Mouse (Mus musculus): ENCODE data around the gene Bloc1s5. TPM values are rescaled to one million over a fixed set of nuclear protein-coding genes. Genes with fewer than 3 reads are reported as not detected.

The Bloc1s5 gene
- polyA plus RNA-seq, 1 experiment, result 7.6 TPM

- no peak for DNase-seq
- WGBS, result 94% methylated on average over 1 of the region's 1 CpGs
- H3K27me3 ChIP-seq (replicated peaks; ENCODE audit: control insufficient read depth, insufficient read depth, low read length), result no peaks in the 10 kb centered on the region
Measured at GRCm38 (mm10) chr13:38573281-38573680, 61.6 kb downstream of the Bloc1s5 start.

DNA sequence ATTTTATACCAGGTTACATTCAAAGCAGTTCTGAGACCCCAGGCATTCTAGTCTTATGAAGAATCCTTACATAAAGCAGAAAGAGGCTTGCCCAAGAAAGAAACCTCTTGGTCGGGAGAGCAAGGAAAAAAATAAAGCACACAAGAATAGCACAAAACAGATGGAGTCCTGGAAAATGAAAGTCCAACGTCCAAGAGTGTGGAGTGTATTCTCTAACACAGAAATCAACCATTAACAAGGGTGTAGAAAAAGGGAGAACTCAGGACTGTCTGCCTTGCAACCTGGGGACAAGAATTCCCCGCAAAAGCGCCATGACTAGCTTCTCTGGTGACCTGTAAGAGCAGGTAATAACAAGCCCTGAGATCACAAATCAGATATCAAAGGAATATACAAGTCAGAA is 69.7 kb downstream of the Bloc1s5 start:
- peak; percentile 77 for DNase-seq
- Histone ChIP-seq H3K4me3 (ENCODE audit: insufficient read depth, low read depth, low read length) (no peak overlapping the region), H3K27ac (ENCODE audit: insufficient read depth, low read depth, low read length) (peak overlapping the region; percentile 12; the same call in 1 of the 2 replicates), H3K27me3 (replicated peaks; ENCODE audit: control insufficient read depth, insufficient read depth, low read length) (no peaks in the 10 kb centered on the region; the same call in 1 of the 2 replicates), H3K4me1 (ENCODE audit: control insufficient read depth, insufficient read depth, low read length) (peaks cover 4% of the 10 kb centered on the region; the same call in 1 of the 2 replicates), H3K36me3 (ENCODE audit: control insufficient read depth, insufficient read depth, low read length) (no peaks in the 10 kb centered on the region)
- TF ChIP-seq CTCF (conservative IDR thresholded peaks at IDR 0.05; ENCODE audit: insufficient read depth, insufficient read length, low read depth, low read length) (no peak), POLR2A (IDR thresholded peaks at IDR 0.05; ENCODE audit: low read depth, low read length) (no peak)
- 49% methylated on average over 4 of the region's 4 CpGs for WGBS

More at GRCm38 (mm10) chr13:38573281-38573680, 61.6 kb downstream of the Bloc1s5 start:
- Histone ChIP-seq H3K27ac (ENCODE audit: insufficient read depth, low read depth, low read length) (no peak overlapping the region), H3K4me1 (ENCODE audit: control insufficient read depth, insufficient read depth, low read length) (no peaks in the 10 kb centered on the region), H3K36me3 (ENCODE audit: control insufficient read depth, insufficient read depth, low read length) (no peaks in the 10 kb centered on the region), H3K4me3 (ENCODE audit: insufficient read depth, low read depth, low read length) (no peak overlapping the region)
- TF ChIP-seq POLR2A (IDR thresholded peaks at IDR 0.05; ENCODE audit: low read depth, low read length), result no peak
- no peak for TF ChIP-seq CTCF (conservative IDR thresholded peaks at IDR 0.05; ENCODE audit: insufficient read depth, insufficient read length, low read depth, low read length)

DNA sequence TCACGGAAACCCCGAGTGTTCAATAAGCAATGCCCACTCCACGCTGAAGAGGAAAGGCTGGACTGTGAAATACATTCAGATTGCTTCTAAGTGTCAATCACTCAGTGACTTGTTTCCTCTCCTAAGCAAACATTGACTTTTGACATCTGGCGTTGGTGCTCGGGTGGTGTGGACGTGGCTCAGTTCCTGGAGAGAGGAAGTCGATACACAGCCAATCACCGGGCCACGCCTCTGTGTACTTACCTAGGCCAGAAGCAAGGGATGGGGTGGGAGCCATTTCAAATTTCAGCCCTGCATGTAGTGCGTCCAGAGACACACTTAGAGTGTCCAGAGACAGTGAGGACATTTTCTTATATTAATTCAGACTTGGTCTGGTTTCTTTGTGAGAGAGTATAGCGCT is 80.3 kb downstream of the Bloc1s5 start:
- no peaks in the 10 kb centered on the region for H3K4me1 ChIP-seq (ENCODE audit: control insufficient read depth, insufficient read depth, low read length)
- WGBS, result 58% methylated on average over 11 of the region's 11 CpGs
- no peak for DNase-seq
- no peak for TF ChIP-seq POLR2A (IDR thresholded peaks at IDR 0.05; ENCODE audit: low read depth, low read length)
- TF ChIP-seq CTCF (conservative IDR thresholded peaks at IDR 0.05; ENCODE audit: insufficient read depth, insufficient read length, low read depth, low read length), result no peak
- no peaks in the 10 kb centered on the region for H3K27me3 ChIP-seq (replicated peaks; ENCODE audit: control insufficient read depth, insufficient read depth, low read length)
- no peaks in the 10 kb centered on the region for H3K36me3 ChIP-seq (ENCODE audit: control insufficient read depth, insufficient read depth, low read length)
- no peak overlapping the region for H3K27ac ChIP-seq (ENCODE audit: insufficient read depth, low read depth, low read length)
- H3K4me3 ChIP-seq (ENCODE audit: insufficient read depth, low read depth, low read length), result no peak overlapping the region

GRCm38 (mm10) chr13:38554210-38554609 is 80.7 kb downstream of the Bloc1s5 start:
- DNase-seq, result no peak
- H3K36me3 ChIP-seq (ENCODE audit: control insufficient read depth, insufficient read depth, low read length), result no peaks in the 10 kb centered on the region
- TF ChIP-seq CTCF (conservative IDR thresholded peaks at IDR 0.05; ENCODE audit: insufficient read depth, insufficient read length, low read depth, low read length) (no peak), POLR2A (IDR thresholded peaks at IDR 0.05; ENCODE audit: low read depth, low read length) (no peak)
- H3K27me3 ChIP-seq (replicated peaks; ENCODE audit: control insufficient read depth, insufficient read depth, low read length), result no peaks in the 10 kb centered on the region
- no peak overlapping the region for H3K27ac ChIP-seq (ENCODE audit: insufficient read depth, low read depth, low read length)
- no peaks in the 10 kb centered on the region for H3K4me1 ChIP-seq (ENCODE audit: control insufficient read depth, insufficient read depth, low read length)
- no peak overlapping the region for H3K4me3 ChIP-seq (ENCODE audit: insufficient read depth, low read depth, low read length)
- WGBS, result 52% methylated on average over 3 of the region's 3 CpGs

GRCm38 (mm10) chr13:38548681-38549080 is 86.2 kb downstream of the Bloc1s5 start:
- 77% methylated on average over 5 of the region's 5 CpGs for WGBS
- DNase-seq, result no peak
- H3K4me1 ChIP-seq (ENCODE audit: control insufficient read depth, insufficient read depth, low read length), result no peaks in the 10 kb centered on the region
- H3K27me3 ChIP-seq (replicated peaks; ENCODE audit: control insufficient read depth, insufficient read depth, low read length), result no peaks in the 10 kb centered on the region
- TF ChIP-seq POLR2A (IDR thresholded peaks at IDR 0.05; ENCODE audit: low read depth, low read length) (no peak), CTCF (conservative IDR thresholded peaks at IDR 0.05; ENCODE audit: insufficient read depth, insufficient read length, low read depth, low read length) (no peak)
- no peak overlapping the region for H3K4me3 ChIP-seq (ENCODE audit: insufficient read depth, low read depth, low read length)
- no peak overlapping the region for H3K27ac ChIP-seq (ENCODE audit: insufficient read depth, low read depth, low read length)
- no peaks in the 10 kb centered on the region for H3K36me3 ChIP-seq (ENCODE audit: control insufficient read depth, insufficient read depth, low read length)

DNA sequence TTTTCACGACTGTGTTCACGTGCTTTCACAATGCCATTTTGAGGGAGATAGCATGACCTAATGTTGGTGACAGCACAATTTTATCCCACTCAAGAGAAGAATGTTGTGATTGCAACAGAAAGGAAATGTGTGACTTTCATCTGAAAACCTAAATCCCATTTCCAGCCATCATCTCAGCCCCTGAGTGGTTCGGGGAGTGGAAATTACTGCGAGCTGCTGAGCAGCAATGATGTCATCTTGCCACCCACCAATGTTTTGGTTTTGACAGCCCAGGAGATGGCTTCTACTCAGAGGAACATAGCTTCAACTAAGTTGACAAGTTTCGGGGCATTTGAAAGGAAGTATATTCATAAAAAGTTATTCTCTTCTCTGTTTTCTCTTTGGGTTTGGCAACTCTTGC is 87.2 kb downstream of the Bloc1s5 start:
- 85% methylated on average over 5 of the region's 5 CpGs for WGBS
- no peaks in the 10 kb centered on the region for H3K4me1 ChIP-seq (ENCODE audit: control insufficient read depth, insufficient read depth, low read length)
- no peak overlapping the region for H3K4me3 ChIP-seq (ENCODE audit: insufficient read depth, low read depth, low read length)
- no peak for DNase-seq
- no peak for TF ChIP-seq CTCF (conservative IDR thresholded peaks at IDR 0.05; ENCODE audit: insufficient read depth, insufficient read length, low read depth, low read length)
- no peak for TF ChIP-seq POLR2A (IDR thresholded peaks at IDR 0.05; ENCODE audit: low read depth, low read length)
- H3K27me3 ChIP-seq (replicated peaks; ENCODE audit: control insufficient read depth, insufficient read depth, low read length), result no peaks in the 10 kb centered on the region
- H3K36me3 ChIP-seq (ENCODE audit: control insufficient read depth, insufficient read depth, low read length), result no peaks in the 10 kb centered on the region
- no peak overlapping the region for H3K27ac ChIP-seq (ENCODE audit: insufficient read depth, low read depth, low read length)

DNA sequence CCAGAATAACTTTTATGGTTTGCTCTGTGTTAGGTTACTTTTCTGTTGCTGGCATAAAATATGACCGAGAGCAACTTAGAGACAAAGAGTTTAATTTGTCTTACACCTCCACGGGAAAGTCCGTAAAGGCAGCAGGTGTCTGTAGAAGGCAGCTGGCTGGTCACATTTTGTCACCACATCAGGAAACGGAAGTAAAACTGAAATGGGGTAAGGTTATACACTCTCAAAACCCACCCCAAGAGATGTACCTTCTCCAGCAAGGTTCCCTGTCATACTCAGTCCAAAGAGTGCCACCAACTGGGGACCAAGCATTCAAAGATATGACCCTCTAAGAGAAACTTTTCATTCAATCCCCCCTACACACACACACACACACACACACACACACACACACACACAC is 88.2 kb downstream of the Bloc1s5 start:
- Histone ChIP-seq H3K27me3 (replicated peaks; ENCODE audit: control insufficient read depth, insufficient read depth, low read length) (no peaks in the 10 kb centered on the region), H3K4me1 (ENCODE audit: control insufficient read depth, insufficient read depth, low read length) (no peaks in the 10 kb centered on the region), H3K36me3 (ENCODE audit: control insufficient read depth, insufficient read depth, low read length) (no peaks in the 10 kb centered on the region), H3K4me3 (ENCODE audit: insufficient read depth, low read depth, low read length) (no peak overlapping the region), H3K27ac (ENCODE audit: insufficient read depth, low read depth, low read length) (no peak overlapping the region)
- TF ChIP-seq CTCF (conservative IDR thresholded peaks at IDR 0.05; ENCODE audit: insufficient read depth, insufficient read length, low read depth, low read length), result no peak
- TF ChIP-seq POLR2A (IDR thresholded peaks at IDR 0.05; ENCODE audit: low read depth, low read length), result no peak
- DNase-seq, result no peak
- 69% methylated on average over 4 of the region's 4 CpGs for WGBS

Measured in kidney, adult 2 months (tissue).